Mouse (Mus musculus) kidney, postnatal 0 days (tissue): ENCODE measurements around the gene Ptpn13. TPM values are rescaled to one million over a fixed set of nuclear protein-coding genes. Genes with fewer than 3 reads are reported as not detected.
A peak's percentile ranks its signal among the peaks of the same experiment; 100 is the strongest.

ENCODE experiments used
- ATAC-seq: fragments of 200-750 bp; cut with Nextera tagmentation; replicated peaks from 2 replicates; pipeline ENCODE4 v1.8.0; 2017; ENCODE audit warnings: low read depth, moderate number of reproducible peaks, moderate TSS enrichment, moderate library complexity; ENCODE audit not compliant: low FRiP score
- DNase-seq: peaks from one replicate; pipeline ENCODE4 v3.0.0-alpha.2; 2016; ENCODE audit warnings: low spot score
- H3K27ac ChIP-seq: fragments of 300-500 bp; sonication (generic); 2 replicates; pipeline ENCODE4 v1.5.1; 2014; ENCODE audit warnings: mild to moderate bottlenecking
- H3K27me3 ChIP-seq: fragments of 300-500 bp; sonication (generic); 2 replicates; pipeline ENCODE4 v1.6.1; 2014; ENCODE audit warnings: low read length, mixed read lengths; ENCODE audit not compliant: insufficient read depth
- H3K36me3 ChIP-seq: fragments of 300-500 bp; sonication (generic); 2 replicates; pipeline ENCODE4 v1.6.1; 2014; ENCODE audit warnings: low read length, mixed read lengths; ENCODE audit not compliant: insufficient read depth
- H3K4me1 ChIP-seq: fragments of 300-500 bp; sonication (generic); replicated peaks from 2 replicates; pipeline ENCODE4 v1.6.1; 2014; ENCODE audit warnings: antibody characterized with exemption, low read length, mixed read lengths; ENCODE audit not compliant: insufficient read depth
- H3K4me2 ChIP-seq: fragments of 300-500 bp; sonication (generic); 2 replicates; pipeline ENCODE4 v1.6.1; 2014; ENCODE audit warnings: mild to moderate bottlenecking, low read length, moderate library complexity, mixed read lengths
- H3K4me3 ChIP-seq: fragments of 300-500 bp; sonication (generic); replicated peaks from 2 replicates; pipeline ENCODE4 v1.5.1; 2014; ENCODE audit warnings: low read depth, low read length
- H3K9ac ChIP-seq: fragments of 300-500 bp; sonication (generic); 2 replicates; pipeline ENCODE4 v1.6.1; 2014; ENCODE audit warnings: low read depth, low read length
- H3K9me3 ChIP-seq: fragments of 300-500 bp; sonication (generic); replicated peaks from 2 replicates; pipeline ENCODE4 v1.6.1; 2016; ENCODE audit warnings: low read length, inconsistent platforms, mixed read lengths
- CTCF ChIP-seq: IDR thresholded peaks from 2 replicates; pipeline ENCODE4 v1.5.1; 2016; ENCODE audit warnings: antibody characterized with exemption, low read depth, mild to moderate bottlenecking, moderate library complexity
- WGBS: fragments of 180-500 bp; shearing (Covaris S2); extraction: QIAGEN DNeasy Blood & Tissue Kit; methylation state at CpG from one replicate; pipeline ENCODE4 v1.1.7; 2014; 5-methylcytosine and 5-hydroxymethylcytosine counted together
- polyA plus RNA-seq: library from polyadenylated mRNA; unstranded; fragments of >200 nt; fragmentation: Nextera tagmentation; extraction: Ambion mirVana; gene quantifications from 2 replicates; pipeline ENCODE4 v1.2.1, GENCODE M21; 2015

Gene Ptpn13
- polyA plus RNA-seq, 1 experiment from 2014 or later: 20.4 TPM

DNA sequence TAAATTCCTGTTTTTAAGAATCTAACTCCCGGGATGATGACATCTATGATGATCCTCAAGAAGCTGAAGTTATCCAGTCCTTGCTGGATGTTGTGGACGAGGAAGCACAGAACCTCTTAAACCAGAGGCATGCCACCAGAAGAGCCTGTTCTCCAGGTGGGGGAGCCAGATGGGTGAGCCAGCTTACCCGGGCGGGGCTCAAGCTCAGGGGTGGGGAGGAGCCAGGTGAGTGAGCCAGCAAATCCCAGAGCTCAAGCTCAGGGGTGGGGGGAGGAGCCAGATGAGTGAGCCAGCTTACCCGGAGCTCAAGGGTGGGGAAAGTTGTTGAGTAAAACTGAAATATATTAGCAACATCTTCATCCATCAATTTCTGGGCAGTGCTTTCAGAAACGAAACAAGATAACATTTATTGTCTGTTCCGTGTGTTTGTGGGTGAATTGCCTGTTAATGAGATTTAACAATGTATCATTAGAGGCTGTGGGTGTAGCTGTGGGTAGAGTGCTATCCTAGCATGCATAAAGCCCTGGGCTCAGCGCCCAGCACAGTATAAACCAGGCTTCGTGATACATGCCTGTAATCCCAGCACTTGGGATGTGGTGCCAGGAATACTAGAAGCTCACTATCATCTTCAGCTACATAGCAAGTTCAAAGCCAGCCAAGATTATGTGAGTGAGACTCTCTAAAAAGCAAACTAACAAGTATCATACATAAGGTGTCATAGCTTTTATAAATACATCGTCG lies 154.9 kb downstream of the Ptpn13 start:
- peaks cover 15% of the 10 kb centered on the region for H3K36me3 ChIP-seq
- 70% methylated on average over 11 of the region's 11 CpGs for WGBS
- H3K27me3 ChIP-seq: no peaks in the 10 kb centered on the region
- ATAC-seq (no peak), DNase-seq (no peak)
- H3K27ac ChIP-seq: no peak overlapping the region
- H3K4me1 ChIP-seq: no peaks in the 10 kb centered on the region
- H3K9ac ChIP-seq: no peak overlapping the region
- no peak overlapping the region for H3K4me2 ChIP-seq
- no peak overlapping the region for H3K4me3 ChIP-seq
- H3K9me3 ChIP-seq: no peaks in the 10 kb centered on the region
- TF ChIP-seq CTCF: no peak

DNA sequence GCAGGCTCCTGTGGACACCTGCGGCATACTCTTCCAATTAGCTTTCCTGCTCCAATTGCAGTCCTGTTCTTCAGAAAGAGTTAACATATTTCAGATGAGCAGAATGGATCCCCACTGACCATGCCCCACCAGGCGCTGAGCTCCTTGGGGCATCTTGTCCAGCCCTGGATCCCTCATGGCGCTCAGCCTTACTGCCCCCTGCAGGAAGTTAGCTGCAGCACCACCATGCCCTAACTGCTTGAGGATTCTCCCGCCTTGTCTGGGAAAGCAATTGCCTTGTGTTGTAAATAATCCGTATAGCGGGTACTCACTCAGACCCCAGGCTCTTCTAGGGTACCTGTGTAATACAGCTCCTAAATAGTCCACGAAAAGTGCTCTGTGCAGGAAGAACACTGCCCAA lies 162.2 kb downstream of the Ptpn13 start:
- DNase-seq: no peak
- no peaks in the 10 kb centered on the region for H3K9me3 ChIP-seq
- no peak overlapping the region for H3K9ac ChIP-seq
- WGBS: 80% methylated on average over 7 of the region's 7 CpGs
- H3K4me1 ChIP-seq: no peaks in the 10 kb centered on the region
- no peak overlapping the region for H3K4me2 ChIP-seq
- TF ChIP-seq CTCF: peak; percentile 58
- H3K27ac ChIP-seq: no peak overlapping the region
- H3K4me3 ChIP-seq: no peak overlapping the region
- peaks cover 18% of the 10 kb centered on the region; the same call in 1 of the 2 replicates for H3K36me3 ChIP-seq
- H3K27me3 ChIP-seq: no peaks in the 10 kb centered on the region
- no peak for ATAC-seq

DNA sequence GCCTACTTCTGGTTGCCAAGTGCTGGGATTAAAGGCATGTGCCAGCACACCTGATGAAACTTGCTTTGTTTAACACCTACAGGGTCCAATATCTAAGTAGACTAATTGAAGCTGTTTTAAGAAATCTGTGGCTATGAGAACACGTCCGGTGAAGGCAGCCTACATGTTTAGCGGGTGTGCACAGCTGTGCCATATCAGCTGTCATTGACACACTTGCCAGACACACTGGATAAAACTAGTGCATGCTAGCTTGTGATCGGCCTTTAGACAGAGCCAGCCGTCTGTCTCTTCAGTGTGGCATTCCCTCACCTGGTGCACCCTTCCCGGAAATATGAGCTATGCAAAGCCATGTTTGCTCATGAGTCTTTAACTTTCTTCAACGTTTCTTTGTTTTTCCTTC lies 166.9 kb downstream of the Ptpn13 start:
- Histone ChIP-seq H3K9ac (no peak overlapping the region), H3K9me3 (no peaks in the 10 kb centered on the region), H3K4me1 (no peaks in the 10 kb centered on the region), H3K4me2 (no peak overlapping the region), H3K27me3 (no peaks in the 10 kb centered on the region), H3K27ac (no peak overlapping the region), H3K4me3 (no peak overlapping the region), H3K36me3 (peaks cover 15% of the 10 kb centered on the region; the same call in 1 of the 2 replicates)
- DNase-seq (peak; percentile 39), ATAC-seq (no peak)
- 46% methylated on average over 7 of the region's 7 CpGs for WGBS
- no peak for TF ChIP-seq CTCF

DNA sequence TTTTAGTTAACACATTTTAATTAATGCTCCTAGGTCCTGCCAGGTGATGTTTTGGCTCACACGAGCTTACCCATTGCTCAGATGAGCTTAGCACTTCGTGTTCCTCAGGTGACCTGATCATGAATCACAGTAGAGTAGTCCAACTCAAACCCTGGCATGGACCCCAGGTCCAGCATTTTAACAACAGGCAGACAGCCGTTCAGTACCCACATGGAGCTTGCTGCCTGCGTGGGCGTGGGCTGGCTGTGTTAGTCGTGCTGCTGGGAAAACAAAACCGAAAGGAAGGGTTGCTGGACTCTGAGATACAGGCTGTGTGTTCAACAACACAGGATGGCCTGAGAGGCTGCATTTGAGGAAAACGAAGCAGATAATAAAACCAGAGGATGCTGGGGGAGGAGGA lies 167.7 kb downstream of the Ptpn13 start:
- Histone ChIP-seq H3K4me2 (no peak overlapping the region), H3K9ac (no peak overlapping the region), H3K4me3 (no peak overlapping the region), H3K4me1 (no peaks in the 10 kb centered on the region), H3K27me3 (no peaks in the 10 kb centered on the region), H3K9me3 (no peaks in the 10 kb centered on the region), H3K36me3 (peaks cover 12% of the 10 kb centered on the region; the same call in 1 of the 2 replicates), H3K27ac (no peak overlapping the region)
- TF ChIP-seq CTCF: no peak
- DNase-seq (no peak), ATAC-seq (no peak)
- WGBS: 56% methylated on average over 8 of the region's 8 CpGs

DNA sequence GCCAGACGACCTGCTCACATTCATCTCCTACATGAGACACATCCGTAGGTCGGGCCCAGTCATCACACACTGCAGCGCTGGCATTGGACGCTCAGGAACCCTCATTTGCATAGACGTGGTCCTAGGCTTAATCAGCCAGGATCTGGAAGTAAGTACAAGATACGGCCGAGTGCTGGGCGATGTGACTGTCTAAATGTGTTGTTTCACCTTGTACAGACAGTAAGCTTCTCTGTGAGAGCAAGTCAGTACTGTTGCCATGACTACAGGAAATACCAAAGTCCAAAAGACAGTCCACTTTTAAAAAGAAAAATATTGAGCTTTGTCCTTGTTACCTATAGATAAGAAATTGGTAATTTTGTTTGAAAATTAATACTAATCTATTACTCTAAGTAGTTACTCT lies 168.6 kb downstream of the Ptpn13 start:
- H3K9ac ChIP-seq: no peak overlapping the region
- H3K36me3 ChIP-seq: peaks cover 7% of the 10 kb centered on the region; the same call in 1 of the 2 replicates

DNA sequence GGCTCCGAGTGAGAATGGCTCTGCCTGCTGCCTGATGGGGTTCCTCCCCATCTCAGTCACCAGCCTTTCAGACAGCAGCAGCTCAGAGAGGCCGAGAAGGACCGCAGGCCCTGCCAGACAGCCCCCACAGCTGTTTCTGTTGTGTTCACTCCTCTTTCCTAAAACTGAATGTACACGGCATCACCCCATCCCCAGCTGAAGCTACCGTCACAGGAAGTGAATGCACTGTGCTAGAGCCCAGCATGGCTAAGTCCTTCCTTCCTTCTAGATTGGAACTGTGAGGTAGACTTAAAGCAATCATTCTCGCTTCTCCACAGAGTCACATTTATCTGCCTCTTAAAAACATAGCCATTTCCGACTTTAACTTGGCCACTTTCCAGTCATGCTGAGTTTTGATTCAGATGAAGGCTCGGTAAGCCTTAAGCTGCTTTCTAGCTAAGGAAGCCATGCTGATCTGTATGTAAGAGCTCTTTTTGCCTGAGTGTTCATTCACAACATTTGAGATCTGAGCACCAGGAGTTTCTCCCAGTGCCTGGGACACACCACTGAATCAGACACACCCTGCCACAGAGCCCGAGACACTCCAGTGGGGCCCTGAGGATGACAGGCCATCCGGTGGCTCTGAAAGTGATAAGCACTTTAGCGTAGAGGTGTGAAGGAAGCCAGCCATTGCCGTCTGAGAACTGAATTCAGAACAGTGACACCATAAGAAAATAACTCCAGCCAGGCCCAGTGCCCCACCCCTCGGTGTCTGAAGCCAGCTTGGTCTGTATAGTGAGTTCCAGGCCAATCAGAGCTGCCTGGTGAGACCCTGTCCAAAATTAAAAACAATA lies 170.6 kb downstream of the Ptpn13 start:
- Histone ChIP-seq H3K4me3 (no peak overlapping the region), H3K36me3 (peaks cover 7% of the 10 kb centered on the region; the same call in 1 of the 2 replicates), H3K27me3 (no peaks in the 10 kb centered on the region), H3K4me2 (no peak overlapping the region), H3K9ac (no peak overlapping the region), H3K27ac (no peak overlapping the region), H3K4me1 (no peaks in the 10 kb centered on the region), H3K9me3 (no peaks in the 10 kb centered on the region)
- no peak for ATAC-seq
- WGBS: 48% methylated on average over 13 of the region's 13 CpGs
- TF ChIP-seq CTCF: no peak
- peak; percentile 44 for DNase-seq

More for the DNA sequence above, 168.6 kb downstream of the Ptpn13 start:
- DNase-seq: no peak
- no peak overlapping the region for H3K4me2 ChIP-seq
- no peak for ATAC-seq
- TF ChIP-seq CTCF: no peak
- H3K27ac ChIP-seq: no peak overlapping the region
- H3K9me3 ChIP-seq: no peaks in the 10 kb centered on the region
- no peaks in the 10 kb centered on the region for H3K4me1 ChIP-seq
- 85% methylated on average over 9 of the region's 9 CpGs for WGBS
- no peaks in the 10 kb centered on the region for H3K27me3 ChIP-seq
- H3K4me3 ChIP-seq: no peak overlapping the region
